Mouse (Mus musculus): ENCODE results near the gene Cmip.
"Not testable (repeated sequence)": the region's sequence is repeated elsewhere in the genome, so short reads cannot be mapped to it uniquely, and the experiment has no call there.

The Cmip gene

GRCm38 (mm10) chr8:117412232-117412631, 155.4 kb downstream of the Cmip start:
- in situ Hi-C loops (cut with MboI, MseI) = no loop called here

GRCm38 (mm10) chr8:117417830-117418229, 161.0 kb downstream of the Cmip start:
- in situ Hi-C loops (cut with MboI, MseI) = no loop called here

GRCm38 (mm10) chr8:117420841-117421534, 164.1 kb downstream of the Cmip start:
- in situ Hi-C loops (cut with MboI, MseI) = no loop called here

- in situ Hi-C loops (cut with MboI, MseI) = no loop called here
Measured at GRCm38 (mm10) chr8:117421838-117422237, 165.0 kb downstream of the Cmip start.

- in situ Hi-C loops (cut with MboI, MseI) = no loop called here
Measured at GRCm38 (mm10) chr8:117422343-117422742, 165.5 kb downstream of the Cmip start.

GRCm38 (mm10) chr8:117423029-117423428, 166.2 kb downstream of the Cmip start:
- in situ Hi-C loops (cut with MboI, MseI) = no loop called here

- in situ Hi-C loops (cut with MboI, MseI) = not testable (repeated sequence)
Measured at GRCm38 (mm10) chr8:117427816-117428215, 171.0 kb downstream of the Cmip start.

GRCm38 (mm10) chr8:117428524-117429162, 171.8 kb downstream of the Cmip start:
- in situ Hi-C loops (cut with MboI, MseI) = no loop called here

- in situ Hi-C loops (cut with MboI, MseI) = no loop called here
Measured at GRCm38 (mm10) chr8:117430624-117431023, 173.8 kb downstream of the Cmip start.

- in situ Hi-C loops (cut with MboI, MseI) = no loop called here
Measured at GRCm38 (mm10) chr8:117431554-117431953, 174.7 kb downstream of the Cmip start.

- in situ Hi-C loops (cut with MboI, MseI) = no loop called here
Measured at GRCm38 (mm10) chr8:117432111-117432510, 175.2 kb downstream of the Cmip start.

GRCm38 (mm10) chr8:117433968-117434367, 177.1 kb downstream of the Cmip start:
- in situ Hi-C loops (cut with MboI, MseI) = no loop called here

- in situ Hi-C loops (cut with MboI, MseI) = no loop called here
Measured at GRCm38 (mm10) chr8:117436786-117437185, 179.9 kb downstream of the Cmip start.

- in situ Hi-C loops (cut with MboI, MseI) = no loop called here
Measured at GRCm38 (mm10) chr8:117437616-117438015, 180.8 kb downstream of the Cmip start.

GRCm38 (mm10) chr8:117440317-117440716, 183.5 kb downstream of the Cmip start:
- in situ Hi-C loops (cut with MboI, MseI) = no loop called here

GRCm38 (mm10) chr8:117440759-117441158, 183.9 kb downstream of the Cmip start:
- in situ Hi-C loops (cut with MboI, MseI) = no loop called here

GRCm38 (mm10) chr8:117445507-117445906, 188.6 kb downstream of the Cmip start:
- in situ Hi-C loops (cut with MboI, MseI) = no loop called here

GRCm38 (mm10) chr8:117446344-117446997, 189.6 kb downstream of the Cmip start:
- in situ Hi-C loops (cut with MboI, MseI) = no loop called here

- in situ Hi-C loops (cut with MboI, MseI) = no loop called here
Measured at GRCm38 (mm10) chr8:117451072-117451471, 194.2 kb downstream of the Cmip start.

GRCm38 (mm10) chr8:117453974-117454373, 197.1 kb downstream of the Cmip start:
- in situ Hi-C loops (cut with MboI, MseI) = no loop called here

GRCm38 (mm10) chr8:117454516-117455116, 197.8 kb downstream of the Cmip start:
- in situ Hi-C loops (cut with MboI, MseI) = no loop called here

GRCm38 (mm10) chr8:117455701-117456100, 198.8 kb downstream of the Cmip start:
- in situ Hi-C loops (cut with MboI, MseI) = no loop called here
